Comparison of ENCODE assay signal across 15 mouse cellular contexts in the genomic region with DNA sequence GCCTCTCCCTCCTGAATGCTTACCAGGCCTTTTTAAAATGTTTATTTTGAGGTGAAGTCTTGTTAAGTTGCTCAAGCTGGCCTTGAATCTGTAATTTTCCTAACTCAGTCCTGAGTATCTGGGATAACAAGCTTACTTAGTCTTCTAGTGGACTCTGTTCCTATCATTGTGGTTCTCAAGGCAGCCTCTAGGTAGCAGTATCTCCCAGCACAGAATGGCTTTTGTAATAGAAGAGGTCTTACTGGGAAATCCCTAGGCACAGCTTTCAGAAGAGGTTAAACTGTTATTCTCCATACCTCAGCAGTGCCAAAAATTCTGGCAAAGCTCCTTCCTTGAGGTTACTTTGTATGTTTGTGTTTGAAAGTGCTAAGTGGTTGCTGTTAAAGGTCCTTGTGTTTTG. TPM values are rescaled to one million over a fixed set of nuclear protein-coding genes. Genes with fewer than 3 reads are reported as not detected.
DNase-seq lines count a peak whose midpoint lies in the region; ATAC-seq and TF ChIP-seq lines count a peak whose summit lies in the region.
"Had no signal": no experiment of that assay in that cellular context is flagged by ENCODE, and none has a peak within 500 bp of the region (broad histone marks: within the 10 kb centered on the region; RNA-seq: fewer than 3 reads in every experiment).

No protein-coding gene starts in this region.

- H3K4me1 ChIP-seq in forebrain, embryonic 14.5 days (ENCODE audit: control insufficient read depth, insufficient read depth, low read length) = no peaks in the 10 kb centered on the region
- H3K4me1 ChIP-seq in forebrain, embryonic 13.5 days = no peaks in the 10 kb centered on the region
- H3K4me1 ChIP-seq in intestine, embryonic 15.5 days (replicated peaks) = no peaks in the 10 kb centered on the region
- H3K4me1 ChIP-seq: embryonic facial prominence, embryonic 15.5 days had no signal

- H3K9me3 ChIP-seq in forebrain, embryonic 14.5 days (replicated peaks; ENCODE audit: control insufficient read depth, low read length) = no peaks in the 10 kb centered on the region
- no peaks in the 10 kb centered on the region for H3K9me3 ChIP-seq in forebrain, embryonic 13.5 days (replicated peaks)
- no peaks in the 10 kb centered on the region for H3K9me3 ChIP-seq in intestine, embryonic 15.5 days
- H3K9me3 ChIP-seq: embryonic facial prominence, embryonic 15.5 days had no signal

- no peaks in the 10 kb centered on the region for H3K27me3 ChIP-seq in forebrain, embryonic 14.5 days (replicated peaks; ENCODE audit: control insufficient read depth, insufficient read depth, low read length)
- no peaks in the 10 kb centered on the region for H3K27me3 ChIP-seq in forebrain, embryonic 13.5 days
- H3K27me3 ChIP-seq in intestine, embryonic 15.5 days (replicated peaks) = no peaks in the 10 kb centered on the region
- H3K27me3 ChIP-seq: embryonic facial prominence, embryonic 15.5 days had no signal

- peak; percentile 62 for DNase-seq in forebrain, embryonic 14.5 days (ENCODE audit: low spot score)
- DNase-seq in layer of hippocampus, adult 2 months (ENCODE audit: low spot score in 2 of 2) = peak in 1 of 2 experiments; percentile 44
- no peak for DNase-seq in layer of hippocampus, postnatal 36 days
- peak; percentile 41 for DNase-seq in 416B (ENCODE audit: low read depth)
- peak; percentile 49 for DNase-seq in MN1 (ENCODE audit: low spot score)
- DNase-seq in adrenal gland, postnatal 4 days (ENCODE audit: low spot score in 2 of 2) = no peak
- DNase-seq: heart, adult 11 months; heart, postnatal 36 days had no signal

- no peak overlapping the region for H3K9ac ChIP-seq in forebrain, embryonic 14.5 days (ENCODE audit: low read length)
- no peak overlapping the region for H3K9ac ChIP-seq in forebrain, embryonic 13.5 days
- no peak overlapping the region for H3K9ac ChIP-seq in intestine, embryonic 15.5 days
- H3K9ac ChIP-seq: embryonic facial prominence, embryonic 15.5 days had no signal

- H3K4me2 ChIP-seq in forebrain, embryonic 14.5 days (ENCODE audit: low read length) = no peak overlapping the region
- no peak overlapping the region for H3K4me2 ChIP-seq in forebrain, embryonic 13.5 days
- H3K4me2 ChIP-seq in intestine, embryonic 15.5 days (replicated peaks) = no peak overlapping the region
- H3K4me2 ChIP-seq: embryonic facial prominence, embryonic 15.5 days had no signal

- no peak overlapping the region for H3K27ac ChIP-seq in forebrain, embryonic 14.5 days (ENCODE audit: low read depth, low read length)
- no peak overlapping the region for H3K27ac ChIP-seq in forebrain, embryonic 13.5 days
- no peak overlapping the region for H3K27ac ChIP-seq in layer of hippocampus, adult 2 months
- H3K27ac ChIP-seq in intestine, embryonic 15.5 days = no peak overlapping the region
- H3K27ac ChIP-seq: embryonic facial prominence, embryonic 15.5 days; macrophage had no signal

- TF ChIP-seq CTCF in layer of hippocampus, adult 2 months (conservative IDR thresholded peaks at IDR 0.05) = peak; percentile 83

- peaks cover 98% of the 10 kb centered on the region for H3K36me3 ChIP-seq in forebrain, embryonic 14.5 days (ENCODE audit: control insufficient read depth, insufficient read depth, low read length)
- peaks cover 94% of the 10 kb centered on the region for H3K36me3 ChIP-seq in forebrain, embryonic 13.5 days (ENCODE audit: poor library complexity, severe bottlenecking)
- H3K36me3 ChIP-seq in intestine, embryonic 15.5 days = peaks cover 73% of the 10 kb centered on the region

- no peak overlapping the region for H3K4me3 ChIP-seq in forebrain, embryonic 14.5 days (ENCODE audit: low read depth, low read length)
- H3K4me3 ChIP-seq in forebrain, embryonic 13.5 days = no peak overlapping the region
- H3K4me3 ChIP-seq in layer of hippocampus, adult 2 months = no peak overlapping the region
- H3K4me3 ChIP-seq in intestine, embryonic 15.5 days (replicated peaks) = no peak overlapping the region
- H3K4me3 ChIP-seq: embryonic facial prominence, embryonic 15.5 days had no signal

- no peak for ATAC-seq in forebrain, embryonic 14.5 days
- no peak for ATAC-seq in forebrain, embryonic 13.5 days
- ATAC-seq in intestine, embryonic 15.5 days = no peak

RNA-seq across cellular contexts. Expression of a gene that starts 13.6 kb away (rescaled TPM):
- polyA plus RNA-seq in forebrain, embryonic 14.5 days (2014; fragmentation: Nextera tagmentation; extraction: Ambion mirVana) = 22.4 and 25.2 TPM in 2 replicates
- polyA plus RNA-seq in forebrain, embryonic 13.5 days (2015; fragmentation: Nextera tagmentation; extraction: Ambion mirVana) = 32.4 and 33.9 TPM in 2 replicates
- 10 to 100 TPM; 13.1 to 18.2 TPM for total RNA-seq in layer of hippocampus, adult 2 months (2021)
- 10 to 100 TPM; 14.1 to 16.0 TPM for total RNA-seq in layer of hippocampus, postnatal 36 days (2021)
- total RNA-seq in adrenal gland, postnatal 4 days (2021) = 10 to 100 TPM; 14.8 to 17.4 TPM
- 38.5 and 42.9 TPM in 2 replicates for polyA plus RNA-seq in intestine, embryonic 15.5 days (2015; fragmentation: Nextera tagmentation; extraction: Ambion mirVana)

RNA-seq across cellular contexts. Expression of a gene that starts 14.1 kb away (rescaled TPM):
- 727 and 759 TPM in 2 replicates for polyA plus RNA-seq in forebrain, embryonic 14.5 days (2014; fragmentation: Nextera tagmentation; extraction: Ambion mirVana)
- 668 and 694 TPM in 2 replicates for polyA plus RNA-seq in forebrain, embryonic 13.5 days (2015; fragmentation: Nextera tagmentation; extraction: Ambion mirVana)
- total RNA-seq in layer of hippocampus, adult 2 months (2021) = 100 to 1,000 TPM; 212 to 216 TPM
- total RNA-seq in layer of hippocampus, postnatal 36 days (2021) = 100 to 1,000 TPM; 225 to 226 TPM
- total RNA-seq in adrenal gland, postnatal 4 days (2021) = 100 to 1,000 TPM; 238 to 245 TPM
- 461 and 482 TPM in 2 replicates for polyA plus RNA-seq in intestine, embryonic 15.5 days (2015; fragmentation: Nextera tagmentation; extraction: Ambion mirVana)

RNA-seq across cellular contexts. Expression of a gene that starts 33.6 kb away (rescaled TPM):
- 37.2 and 41.3 TPM in 2 replicates for polyA plus RNA-seq in forebrain, embryonic 14.5 days (2014; fragmentation: Nextera tagmentation; extraction: Ambion mirVana)
- 40.0 and 51.9 TPM in 2 replicates for polyA plus RNA-seq in forebrain, embryonic 13.5 days (2015; fragmentation: Nextera tagmentation; extraction: Ambion mirVana)
- 10 to 100 TPM; 45.4 to 46.0 TPM for total RNA-seq in layer of hippocampus, adult 2 months (2021)
- 10 to 100 TPM; 42.3 to 42.9 TPM for total RNA-seq in layer of hippocampus, postnatal 36 days (2021)
- total RNA-seq in adrenal gland, postnatal 4 days (2021) = 10 to 100 TPM; 39.3 to 43.5 TPM
- 49.8 and 52.8 TPM in 2 replicates for polyA plus RNA-seq in intestine, embryonic 15.5 days (2015; fragmentation: Nextera tagmentation; extraction: Ambion mirVana)

RNA-seq across cellular contexts. Expression of a gene that starts 37.4 kb away (rescaled TPM):
- 4.7 and 5.4 TPM in 2 replicates for polyA plus RNA-seq in forebrain, embryonic 14.5 days (2014; fragmentation: Nextera tagmentation; extraction: Ambion mirVana)
- polyA plus RNA-seq in forebrain, embryonic 13.5 days (2015; fragmentation: Nextera tagmentation; extraction: Ambion mirVana) = 2.7 and 3.2 TPM in 2 replicates
- total RNA-seq in layer of hippocampus, adult 2 months (2021) = 10 to 100 TPM; 84.7 to 90.8 TPM
- total RNA-seq in layer of hippocampus, postnatal 36 days (2021) = 10 to 100 TPM; 91.2 to 96.6 TPM
- total RNA-seq in adrenal gland, postnatal 4 days (2021) = 1 to 10 TPM; 2.2 to 2.5 TPM
- polyA plus RNA-seq in intestine, embryonic 15.5 days (2015; fragmentation: Nextera tagmentation; extraction: Ambion mirVana) = 0.08 and 0.21 TPM in 2 replicates
- total RNA-seq: heart, postnatal 36 days; liver, adult 2 months had no signal
- polyA plus RNA-seq: liver, adult 2 months; macrophage had no signal

RNA-seq across cellular contexts. Expression of a gene that starts 41.7 kb away (rescaled TPM):
- not detected in 2 replicates for polyA plus RNA-seq in forebrain, embryonic 14.5 days (2014; fragmentation: Nextera tagmentation; extraction: Ambion mirVana)
- polyA plus RNA-seq in forebrain, embryonic 13.5 days (2015; fragmentation: Nextera tagmentation; extraction: Ambion mirVana) = not detected in 2 replicates
- not detected for total RNA-seq in layer of hippocampus, adult 2 months (2021)
- total RNA-seq in layer of hippocampus, postnatal 36 days (2021) = not detected
- not detected for total RNA-seq in adrenal gland, postnatal 4 days (2021)
- polyA plus RNA-seq in intestine, embryonic 15.5 days (2015; fragmentation: Nextera tagmentation; extraction: Ambion mirVana) = not detected in 2 replicates
- total RNA-seq: heart, postnatal 36 days; layer of hippocampus, postnatal 14 days; liver, adult 2 months had no signal
- polyA plus RNA-seq: embryonic facial prominence, embryonic 15.5 days; kidney, embryonic 14.5 days; liver, adult 2 months; macrophage had no signal

Comparison
In these comparisons a context has a peak if more than half of its experiments do, and no peak if none do; other contexts are left out.
1. DNase-seq: peak in forebrain, embryonic 14.5 days (single experiment), 416B (single experiment) and MN1 (single experiment); none in layer of hippocampus, postnatal 36 days (0 of 2) and adrenal gland, postnatal 4 days (0 of 2).